Mouse (Mus musculus): ENCODE data around the gene Zfp467.

DNA sequence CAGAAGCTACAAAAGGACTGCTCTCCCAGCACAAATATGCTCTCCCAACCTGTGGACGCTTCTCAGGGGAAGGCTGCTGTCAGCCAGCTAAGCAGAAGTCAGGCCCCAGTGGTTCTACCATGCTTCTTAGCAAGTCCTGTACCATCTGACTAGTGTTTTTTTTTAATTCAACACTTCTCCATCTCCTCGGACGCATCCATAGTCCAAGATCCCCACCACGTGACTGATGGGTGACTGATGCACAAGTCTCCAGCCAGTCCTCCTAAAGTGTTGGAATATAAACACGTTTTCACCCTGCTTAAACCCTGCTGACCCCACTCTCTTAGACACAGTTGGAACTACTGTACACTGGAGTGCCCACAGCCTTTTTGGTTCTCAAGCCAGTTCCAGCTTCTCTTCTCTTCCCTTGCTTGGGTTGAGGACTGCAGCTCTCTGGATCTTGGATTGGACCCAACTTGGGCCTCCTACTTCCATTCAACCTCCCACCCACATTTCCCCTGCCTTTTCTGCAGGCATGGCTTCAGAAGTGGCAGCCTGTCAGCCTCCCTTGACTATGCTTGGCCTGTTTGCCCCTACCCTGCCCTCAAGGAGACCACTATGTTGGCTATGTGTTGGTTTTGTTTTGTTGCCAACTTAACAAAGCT, 9.8 kb downstream of the Zfp467 start:
- TF ChIP-seq IRF4 (IDR thresholded peaks at IDR 0.05; ENCODE audit: low read depth, low read length) = no peak
- no peak for TF ChIP-seq MAZ (IDR thresholded peaks at IDR 0.05; ENCODE audit: low read depth, low read length)
- TF ChIP-seq EP300 (IDR thresholded peaks at IDR 0.05; ENCODE audit: low read length) = no peak
- no peak for TF ChIP-seq NRF1 (IDR thresholded peaks at IDR 0.05; ENCODE audit: low read depth, low read length)
- no peak for TF ChIP-seq TCF12 (IDR thresholded peaks at IDR 0.05; ENCODE audit: low read depth, low read length)
- no peak for TF ChIP-seq CHD2 (IDR thresholded peaks at IDR 0.05; ENCODE audit: low read length)
- no peak for TF ChIP-seq CTCF (conservative IDR thresholded peaks at IDR 0.05 in 1 of 2, IDR thresholded peaks at IDR 0.05 in 1 of 2; ENCODE audit: low read depth in 2 of 2, low read length in 2 of 2)
- TF ChIP-seq KAT2A (IDR thresholded peaks at IDR 0.05; ENCODE audit: insufficient replicate concordance, low read length) = no peak

Data from CH12.LX (cell line).